Mouse (Mus musculus) stomach, embryonic 15.5 days (tissue): ENCODE measurements around the gene Doc2a. TPM values are rescaled to one million over a fixed set of nuclear protein-coding genes. Genes with fewer than 3 reads are reported as not detected.
A peak's percentile ranks its signal among the peaks of the same experiment; 100 is the strongest.
"Not testable (repeated sequence)": the region's sequence is repeated elsewhere in the genome, so short reads cannot be mapped to it uniquely, and the experiment has no call there.

Experiments
- ATAC-seq: fragments of 200-750 bp; cut with Nextera tagmentation; 2 replicates; pipeline ENCODE4 v1.8.0; 2017; ENCODE audit warnings: low read depth, moderate number of reproducible peaks, moderate TSS enrichment; ENCODE audit not compliant: insufficient read depth, low FRiP score
- H3K27ac ChIP-seq: fragments of 300-500 bp; sonication (generic); 2 replicates; pipeline ENCODE4 v1.5.1; 2015; ENCODE audit warnings: mild to moderate bottlenecking, inconsistent platforms
- H3K27me3 ChIP-seq: fragments of 300-500 bp; sonication (generic); replicated peaks from 2 replicates; pipeline ENCODE4 v1.6.1; 2015; ENCODE audit warnings: inconsistent platforms
- H3K36me3 ChIP-seq: fragments of 300-500 bp; sonication (generic); 2 replicates; pipeline ENCODE4 v1.6.1; 2015; ENCODE audit warnings: inconsistent platforms
- H3K4me1 ChIP-seq: fragments of 300-500 bp; sonication (generic); 2 replicates; pipeline ENCODE4 v1.6.1; 2015; ENCODE audit warnings: inconsistent platforms
- H3K4me2 ChIP-seq: fragments of 300-500 bp; sonication (generic); 2 replicates; pipeline ENCODE4 v1.6.1; 2015; ENCODE audit warnings: mild to moderate bottlenecking, inconsistent platforms
- H3K4me3 ChIP-seq: fragments of 300-500 bp; sonication (generic); replicated peaks from 2 replicates; pipeline ENCODE4 v1.5.1; 2015; ENCODE audit warnings: inconsistent platforms
- H3K9ac ChIP-seq: fragments of 300-500 bp; sonication (generic); 2 replicates; pipeline ENCODE4 v1.6.1; 2015; ENCODE audit warnings: inconsistent platforms
- H3K9me3 ChIP-seq: fragments of 300-500 bp; sonication (generic); 2 replicates; pipeline ENCODE4 v1.6.1; 2016; ENCODE audit warnings: inconsistent platforms
- WGBS: fragments of 180-500 bp; shearing (Covaris S2); methylation state at CpG from one replicate; pipeline ENCODE4 v1.1.7; 2015; 5-methylcytosine and 5-hydroxymethylcytosine counted together
- polyA plus RNA-seq: library from polyadenylated mRNA; unstranded; fragments of >200 nt; fragmentation: Nextera tagmentation; extraction: Ambion mirVana; gene quantifications from 2 replicates; pipeline ENCODE4 v1.2.1, GENCODE M21; 2015

Doc2a gene
- polyA plus RNA-seq, 1 experiment from 2014 or later = 0.74 TPM

DNA sequence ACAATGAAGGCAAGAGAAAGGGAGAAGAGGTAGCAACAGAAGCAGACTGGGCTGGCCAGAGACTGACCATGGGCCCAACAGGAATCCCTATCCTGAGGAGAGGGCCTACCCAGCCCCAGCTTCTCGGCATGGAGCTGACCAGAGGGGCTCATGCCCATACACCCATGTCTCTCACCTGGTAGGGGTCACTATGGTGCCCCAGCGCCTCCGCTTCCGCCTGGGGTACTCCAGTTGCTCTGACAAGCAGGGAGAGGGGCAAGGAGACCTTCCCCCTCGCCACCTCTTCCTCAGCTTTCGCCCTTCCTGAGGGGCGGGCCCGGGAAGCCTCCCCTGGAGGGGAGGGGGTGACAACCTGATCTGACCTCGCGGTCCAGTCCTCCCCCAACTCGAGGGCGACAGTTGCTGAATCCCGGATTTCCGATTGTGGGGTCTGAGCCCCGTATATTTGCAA, 36.5 kb downstream of the Doc2a start:
- H3K36me3 ChIP-seq = peaks cover 19% of the 10 kb centered on the region
- peak overlapping the region; percentile 80 for H3K4me3 ChIP-seq
- H3K27me3 ChIP-seq = no peaks in the 10 kb centered on the region
- H3K4me1 ChIP-seq = peaks cover 17% of the 10 kb centered on the region
- no peak for ATAC-seq
- H3K4me2 ChIP-seq = peak overlapping the region; percentile 92
- 1% methylated on average over 15 of the region's 15 CpGs for WGBS
- H3K27ac ChIP-seq = peak overlapping the region; percentile 94
- no peaks in the 10 kb centered on the region for H3K9me3 ChIP-seq
- H3K9ac ChIP-seq = peak overlapping the region; percentile 84

GRCm38 (mm10) chr7:126884286-126885164, 37.3 kb downstream of the Doc2a start, which contains the start of gene Taok2:
Gene Taok2, minus strand, starts transcription at chr7:126884703.
- under 1% methylated on average over 56 of the region's 56 CpGs for WGBS
- peaks cover 12% of the 10 kb centered on the region for H3K36me3 ChIP-seq
- H3K9me3 ChIP-seq = no peaks in the 10 kb centered on the region
- H3K27me3 ChIP-seq = no peaks in the 10 kb centered on the region
- H3K4me3 ChIP-seq = peak within 1 kb of the TSS; percentile 80
- ATAC-seq = peak; percentile 96
- H3K4me1 ChIP-seq = peaks cover 17% of the 10 kb centered on the region
- H3K9ac ChIP-seq = peak within 1 kb of the TSS; percentile 84
- H3K4me2 ChIP-seq = peak within 1 kb of the TSS; percentile 92
- peak within 1 kb of the TSS; percentile 94 for H3K27ac ChIP-seq

DNA sequence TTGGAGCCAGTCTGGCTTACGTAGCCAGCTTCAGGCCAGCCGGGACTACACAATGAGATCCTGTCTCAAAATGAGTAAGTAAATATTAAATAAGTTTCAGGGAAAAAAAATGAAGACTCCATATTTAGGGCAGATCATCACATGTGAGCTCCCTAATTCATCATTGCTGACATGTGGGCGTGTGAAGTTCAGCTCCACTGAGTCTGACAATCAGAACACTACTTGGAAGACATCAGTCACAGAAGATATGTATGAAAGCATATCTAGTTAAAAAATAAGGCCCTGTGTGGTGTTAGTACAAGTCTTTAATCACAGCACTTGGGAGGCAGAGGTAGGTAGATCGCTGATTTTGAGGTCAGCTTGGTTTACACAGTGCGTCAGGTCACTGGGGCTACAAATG, 40.1 kb downstream of the Doc2a start:
- WGBS = 59% methylated on average over 5 of the region's 5 CpGs
- Histone ChIP-seq H3K9ac (no peak overlapping the region), H3K36me3 (peaks cover 6% of the 10 kb centered on the region; the same call in 1 of the 2 replicates), H3K4me1 (peaks cover 7% of the 10 kb centered on the region), H3K9me3 (no peaks in the 10 kb centered on the region), H3K27ac (no peak overlapping the region), H3K27me3 (no peaks in the 10 kb centered on the region), H3K4me3 (no peak overlapping the region), H3K4me2 (no peak overlapping the region)
- ATAC-seq = no peak

DNA sequence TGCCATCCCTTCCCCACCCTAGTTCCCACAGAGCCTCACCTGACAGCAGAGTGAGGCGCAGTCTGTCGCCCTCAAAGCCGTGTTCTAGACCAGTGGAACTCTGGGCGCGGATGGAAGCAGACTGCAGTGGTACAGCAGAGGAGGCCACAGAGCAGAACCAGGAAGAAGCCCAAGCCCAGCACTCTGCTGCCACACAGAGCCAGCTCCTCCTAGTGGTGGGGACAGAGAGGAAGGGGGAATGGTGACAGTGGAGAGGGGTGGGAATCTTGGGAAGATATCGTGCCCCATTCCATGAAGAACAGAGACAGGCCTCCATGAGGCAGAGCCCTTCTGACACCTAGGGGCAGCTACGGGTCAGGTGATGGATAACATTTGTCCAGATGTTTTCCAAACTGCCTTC, 41.6 kb downstream of the Doc2a start:
- Histone ChIP-seq H3K27me3 (no peaks in the 10 kb centered on the region), H3K4me2 (no peak overlapping the region), H3K9me3 (no peaks in the 10 kb centered on the region), H3K36me3 (peaks cover 6% of the 10 kb centered on the region; the same call in 1 of the 2 replicates), H3K4me1 (no peaks in the 10 kb centered on the region), H3K4me3 (no peak overlapping the region), H3K27ac (no peak overlapping the region), H3K9ac (no peak overlapping the region)
- WGBS = 53% methylated on average over 7 of the region's 7 CpGs
- ATAC-seq = no peak

- no peak overlapping the region for H3K4me3 ChIP-seq
- no peaks in the 10 kb centered on the region for H3K27me3 ChIP-seq
- no peaks in the 10 kb centered on the region for H3K9me3 ChIP-seq
- no peaks in the 10 kb centered on the region for H3K36me3 ChIP-seq
- ATAC-seq = no peak
- 83% methylated on average over 5 of the region's 5 CpGs for WGBS
- peak overlapping the region; percentile 70 for H3K4me2 ChIP-seq
- H3K4me1 ChIP-seq = peaks cover 15% of the 10 kb centered on the region
- no peak overlapping the region for H3K9ac ChIP-seq
- H3K27ac ChIP-seq = 0 out of 2 replicates have a peak overlapping the region, but pooled peaks have one; percentile 17
These were observed 49.7 kb downstream of the Doc2a start for GRCm38 (mm10) chr7:126896912-126897311.

- no peaks in the 10 kb centered on the region for H3K36me3 ChIP-seq
- H3K27me3 ChIP-seq = no peaks in the 10 kb centered on the region
- no peaks in the 10 kb centered on the region for H3K9me3 ChIP-seq
- H3K27ac ChIP-seq = peak overlapping the region; percentile 78
- H3K4me1 ChIP-seq = peaks cover 15% of the 10 kb centered on the region
- peak overlapping the region; percentile 62; the same call in 1 of the 2 replicates for H3K9ac ChIP-seq
- H3K4me2 ChIP-seq = peak overlapping the region; percentile 70
- 19% methylated on average over 15 of the region's 16 CpGs for WGBS
- H3K4me3 ChIP-seq = peak overlapping the region; percentile 72
- peak; percentile 66 for ATAC-seq
These were observed 50.3 kb downstream of the Doc2a start for GRCm38 (mm10) chr7:126897390-126898101.

- no peaks in the 10 kb centered on the region for H3K27me3 ChIP-seq
- H3K4me2 ChIP-seq = peak overlapping the region; percentile 70
- ATAC-seq = peak; percentile 95
- H3K4me1 ChIP-seq = peaks cover 15% of the 10 kb centered on the region
- peak overlapping the region; percentile 72 for H3K4me3 ChIP-seq
- H3K9me3 ChIP-seq = no peaks in the 10 kb centered on the region
- 11% methylated on average over 37 of the region's 37 CpGs for WGBS
- H3K36me3 ChIP-seq = no peaks in the 10 kb centered on the region
- H3K9ac ChIP-seq = peak overlapping the region; percentile 62; the same call in 1 of the 2 replicates
- peak overlapping the region; percentile 78 for H3K27ac ChIP-seq
These were observed 51.1 kb downstream of the Doc2a start for GRCm38 (mm10) chr7:126898102-126898990.

GRCm38 (mm10) chr7:126899781-126900180, 52.6 kb downstream of the Doc2a start:
- not testable (repeated sequence) for H3K4me2 ChIP-seq, ATAC-seq, H3K9me3 ChIP-seq, H3K27me3 ChIP-seq, H3K9ac ChIP-seq, H3K36me3 ChIP-seq, H3K27ac ChIP-seq, H3K4me3 ChIP-seq
- peaks cover 15% of the 10 kb centered on the region for H3K4me1 ChIP-seq
- 97% methylated on average over 8 of the region's 9 CpGs for WGBS

Other genes starting within 250 kb of the Doc2a start
- gene Nupr1, start 216.6 kb upstream of the Doc2a start, polyA plus RNA-seq = 156 and 197 TPM in 2 replicates
- 43.5 and 53.8 TPM in 2 replicates for gene Sgf29, start 198.1 kb upstream of the Doc2a start, polyA plus RNA-seq
- 7.1 and 9.7 TPM in 2 replicates for gene Sult1a1, start 171.0 kb upstream of the Doc2a start, polyA plus RNA-seq
- gene Bola2, start 152.0 kb upstream of the Doc2a start, polyA plus RNA-seq = 105 and 114 TPM in 2 replicates
- 7.9 and 9.6 TPM in 2 replicates for gene Slx1b, start 151.6 kb upstream of the Doc2a start, polyA plus RNA-seq
- 50.1 and 51.9 TPM in 2 replicates for gene Coro1a, start 139.6 kb upstream of the Doc2a start, polyA plus RNA-seq
- gene Mapk3, start 87.8 kb upstream of the Doc2a start, polyA plus RNA-seq = 99.9 TPM in 2 replicates
- 3.1 and 3.3 TPM in 2 replicates for gene Gdpd3, start 81.1 kb upstream of the Doc2a start, polyA plus RNA-seq
- 81.9 and 93.0 TPM in 2 replicates for gene Ypel3, start 70.5 kb upstream of the Doc2a start, polyA plus RNA-seq
- 0.46 and 0.66 TPM in 2 replicates for gene Tbx6, start 65.9 kb upstream of the Doc2a start, polyA plus RNA-seq
- 237 and 240 TPM in 2 replicates for gene Ppp4c, start 54.9 kb upstream of the Doc2a start, polyA plus RNA-seq
- gene Fam57b, start 49.7 kb upstream of the Doc2a start, polyA plus RNA-seq = 0.73 and 0.74 TPM in 2 replicates
- gene 4930451I11Rik, start 15.8 kb upstream of the Doc2a start, polyA plus RNA-seq = not detected in 2 replicates
- gene Hirip3, start 14.6 kb downstream of the Doc2a start, polyA plus RNA-seq = 28.5 and 28.8 TPM in 2 replicates
- gene Ino80e, start 15.0 kb downstream of the Doc2a start, polyA plus RNA-seq = 60.1 and 68.3 TPM in 2 replicates
- gene Taok2, start 37.3 kb downstream of the Doc2a start, polyA plus RNA-seq = 38.3 and 40.1 TPM in 2 replicates
- 32.0 and 33.4 TPM in 2 replicates for gene Tmem219, start 75.5 kb downstream of the Doc2a start, polyA plus RNA-seq
- 15.0 and 15.1 TPM in 2 replicates for gene Kctd13, start 81.5 kb downstream of the Doc2a start, polyA plus RNA-seq
- gene Asphd1, start 102.2 kb downstream of the Doc2a start, polyA plus RNA-seq = 0.37 and 0.44 TPM in 2 replicates
- gene Sez6l2, start 103.1 kb downstream of the Doc2a start, polyA plus RNA-seq = 1.5 and 2.3 TPM in 2 replicates
- gene Cdipt, start 128.5 kb downstream of the Doc2a start, polyA plus RNA-seq = 113 and 119 TPM in 2 replicates
- 2.1 and 2.4 TPM in 2 replicates for gene Cdiptos, start 128.7 kb downstream of the Doc2a start, polyA plus RNA-seq
- gene Mvp, start 167.2 kb downstream of the Doc2a start, polyA plus RNA-seq = 27.2 and 29.1 TPM in 2 replicates
- 1.0 TPM in 1 of 2 replicates, not detected in the other for gene Pagr1b, start 169.1 kb downstream of the Doc2a start, polyA plus RNA-seq
- gene Pagr1a, start 169.9 kb downstream of the Doc2a start, polyA plus RNA-seq = 33.1 and 62.5 TPM in 2 replicates
- 25.0 and 63.8 TPM in 2 replicates for gene Gm42742, start 173.7 kb downstream of the Doc2a start, polyA plus RNA-seq
- gene Prrt2, start 173.8 kb downstream of the Doc2a start, polyA plus RNA-seq = 5.9 and 8.1 TPM in 2 replicates
- gene Maz, start 179.6 kb downstream of the Doc2a start, polyA plus RNA-seq = 67.7 and 69.7 TPM in 2 replicates
- 93.5 and 101 TPM in 2 replicates for gene Kif22, start 195.1 kb downstream of the Doc2a start, polyA plus RNA-seq
- gene Zg16, start 239.9 kb downstream of the Doc2a start, polyA plus RNA-seq = 14.5 and 34.1 TPM in 2 replicates
- gene AI467606, start 243.9 kb downstream of the Doc2a start, polyA plus RNA-seq = 4.7 and 5.0 TPM in 2 replicates